Mouse (Mus musculus) kidney, embryonic 15.5 days (tissue): ENCODE measurements around the gene Zfp580. TPM values are rescaled to one million over a fixed set of nuclear protein-coding genes. Genes with fewer than 3 reads are reported as not detected.

Source experiments
- ATAC-seq: fragments of 200-750 bp; cut with Nextera tagmentation; replicated peaks from 2 replicates; pipeline ENCODE4 v1.8.0; 2017; ENCODE audit warnings: moderate TSS enrichment; ENCODE audit not compliant: low FRiP score
- H3K27ac ChIP-seq: fragments of 300-500 bp; sonication (generic); 2 replicates; pipeline ENCODE4 v1.5.1; 2015; ENCODE audit warnings: mild to moderate bottlenecking, inconsistent platforms
- H3K27me3 ChIP-seq: fragments of 300-500 bp; sonication (generic); 2 replicates; pipeline ENCODE4 v1.6.1; 2015; ENCODE audit warnings: inconsistent platforms
- H3K36me3 ChIP-seq: fragments of 300-500 bp; sonication (generic); 2 replicates; pipeline ENCODE4 v1.6.1; 2015; ENCODE audit warnings: inconsistent platforms
- H3K4me1 ChIP-seq: fragments of 300-500 bp; sonication (generic); 2 replicates; pipeline ENCODE4 v1.6.1; 2015; ENCODE audit warnings: inconsistent platforms
- H3K4me2 ChIP-seq: fragments of 300-500 bp; sonication (generic); 2 replicates; pipeline ENCODE4 v1.6.1; 2015; ENCODE audit warnings: moderate library complexity, mild to moderate bottlenecking, inconsistent platforms
- H3K4me3 ChIP-seq: fragments of 300-500 bp; sonication (generic); replicated peaks from 2 replicates; pipeline ENCODE4 v1.5.1; 2015; ENCODE audit warnings: mild to moderate bottlenecking, inconsistent platforms
- H3K9ac ChIP-seq: fragments of 300-500 bp; sonication (generic); 2 replicates; pipeline ENCODE4 v1.6.1; 2015; ENCODE audit warnings: mild to moderate bottlenecking, inconsistent platforms
- H3K9me3 ChIP-seq: fragments of 300-500 bp; sonication (generic); replicated peaks from 2 replicates; pipeline ENCODE4 v1.6.1; 2016; ENCODE audit warnings: inconsistent platforms
- WGBS: fragments of 180-500 bp; shearing (Covaris S2); methylation state at CpG from one replicate; pipeline ENCODE4 v1.1.7; 2015; ENCODE audit warnings: mixed read lengths; 5-methylcytosine and 5-hydroxymethylcytosine counted together
- polyA plus RNA-seq: library from polyadenylated mRNA; unstranded; fragments of >200 nt; fragmentation: Nextera tagmentation; extraction: Ambion mirVana; gene quantifications from 2 replicates; pipeline ENCODE4 v1.2.1, GENCODE M21; 2015

The Zfp580 gene
- polyA plus RNA-seq, 1 experiment from 2014 or later: 41.0 TPM

- H3K27ac ChIP-seq: no peak overlapping the region
- H3K4me3 ChIP-seq: no peak overlapping the region
- peaks cover 93% of the 10 kb centered on the region for H3K36me3 ChIP-seq
- WGBS: 79% methylated on average over 6 of the region's 6 CpGs
- no peak overlapping the region for H3K4me2 ChIP-seq
- no peaks in the 10 kb centered on the region for H3K4me1 ChIP-seq
- ATAC-seq: no peak
- no peak overlapping the region for H3K9ac ChIP-seq
- H3K27me3 ChIP-seq: no peaks in the 10 kb centered on the region
- H3K9me3 ChIP-seq: no peaks in the 10 kb centered on the region
Observed at GRCm38 (mm10) chr7:5092381-5092780, 41.0 kb downstream of the Zfp580 start.

- Histone ChIP-seq H3K36me3 (peaks cover 96% of the 10 kb centered on the region), H3K4me1 (no peaks in the 10 kb centered on the region), H3K27me3 (no peaks in the 10 kb centered on the region), H3K4me3 (no peak overlapping the region), H3K9me3 (no peaks in the 10 kb centered on the region), H3K4me2 (no peak overlapping the region), H3K9ac (no peak overlapping the region), H3K27ac (no peak overlapping the region)
- WGBS: 76% methylated on average over 21 of the region's 21 CpGs
- ATAC-seq: no peak
Observed at GRCm38 (mm10) chr7:5092831-5093510, 41.6 kb downstream of the Zfp580 start.

GRCm38 (mm10) chr7:5098769-5099168 is 47.4 kb downstream of the Zfp580 start:
- no peak overlapping the region for H3K27ac ChIP-seq
- ATAC-seq: no peak
- H3K36me3 ChIP-seq: peaks cover 55% of the 10 kb centered on the region
- WGBS: 90% methylated on average over 5 of the region's 5 CpGs
- no peaks in the 10 kb centered on the region for H3K9me3 ChIP-seq
- no peak overlapping the region for H3K9ac ChIP-seq
- H3K4me3 ChIP-seq: no peak overlapping the region
- no peaks in the 10 kb centered on the region for H3K27me3 ChIP-seq
- H3K4me2 ChIP-seq: no peak overlapping the region
- H3K4me1 ChIP-seq: no peaks in the 10 kb centered on the region

- Histone ChIP-seq H3K9ac (no peak overlapping the region), H3K9me3 (no peaks in the 10 kb centered on the region), H3K4me2 (no peak overlapping the region), H3K4me3 (no peak overlapping the region), H3K27me3 (no peaks in the 10 kb centered on the region), H3K4me1 (no peaks in the 10 kb centered on the region), H3K27ac (no peak overlapping the region), H3K36me3 (peaks cover 45% of the 10 kb centered on the region)
- ATAC-seq: no peak
- 88% methylated on average over 3 of the region's 3 CpGs for WGBS
Observed at GRCm38 (mm10) chr7:5099796-5100195, 48.5 kb downstream of the Zfp580 start.

GRCm38 (mm10) chr7:5101066-5101663 is 49.8 kb downstream of the Zfp580 start:
- Histone ChIP-seq H3K27me3 (no peaks in the 10 kb centered on the region), H3K9me3 (no peaks in the 10 kb centered on the region), H3K4me3 (no peak overlapping the region), H3K27ac (no peak overlapping the region), H3K9ac (no peak overlapping the region), H3K4me1 (no peaks in the 10 kb centered on the region), H3K36me3 (peaks cover 31% of the 10 kb centered on the region), H3K4me2 (no peak overlapping the region)
- ATAC-seq: peak; percentile 53
- WGBS: 80% methylated on average over 10 of the region's 10 CpGs

GRCm38 (mm10) chr7:5102564-5102963 is 51.2 kb downstream of the Zfp580 start:
- no peaks in the 10 kb centered on the region for H3K9me3 ChIP-seq
- WGBS: 84% methylated on average over 2 of the region's 2 CpGs
- H3K27me3 ChIP-seq: no peaks in the 10 kb centered on the region
- H3K9ac ChIP-seq: no peak overlapping the region
- no peak for ATAC-seq
- no peak overlapping the region for H3K27ac ChIP-seq
- H3K4me3 ChIP-seq: no peak overlapping the region
- H3K4me1 ChIP-seq: no peaks in the 10 kb centered on the region
- peaks cover 18% of the 10 kb centered on the region for H3K36me3 ChIP-seq
- no peak overlapping the region for H3K4me2 ChIP-seq

Other genes with a start within 250 kb of the Zfp580 start
- 384 and 386 TPM in 2 replicates for gene Ube2s, start 238.9 kb upstream of the Zfp580 start, polyA plus RNA-seq
- gene Shisa7, start 206.8 kb upstream of the Zfp580 start, polyA plus RNA-seq: 0.84 and 0.96 TPM in 2 replicates
- gene Isoc2b, start 181.3 kb upstream of the Zfp580 start, polyA plus RNA-seq: 6.1 and 7.2 TPM in 2 replicates
- 0.93 and 1.2 TPM in 2 replicates for gene Isoc2a, start 174.4 kb upstream of the Zfp580 start, polyA plus RNA-seq
- gene Gm36210, start 145.0 kb upstream of the Zfp580 start, polyA plus RNA-seq: not detected in 2 replicates
- gene Zfp628, start 136.3 kb upstream of the Zfp580 start, polyA plus RNA-seq: 4.0 and 4.1 TPM in 2 replicates
- gene Nat14, start 129.5 kb upstream of the Zfp580 start, polyA plus RNA-seq: 4.2 and 5.3 TPM in 2 replicates
- 1.9 and 2.7 TPM in 2 replicates for gene Ssc5d, start 125.8 kb upstream of the Zfp580 start, polyA plus RNA-seq
- 0.19 and 0.27 TPM in 2 replicates for gene Sbk2, start 87.1 kb upstream of the Zfp580 start, polyA plus RNA-seq
- gene Sbk3, start 80.4 kb upstream of the Zfp580 start, polyA plus RNA-seq: not detected in 2 replicates
- 36.7 and 39.9 TPM in 2 replicates for gene Zfp579, start 55.4 kb upstream of the Zfp580 start, polyA plus RNA-seq
- 10.4 and 12.7 TPM in 2 replicates for gene Zfp524, start 37.1 kb upstream of the Zfp580 start, polyA plus RNA-seq
- gene Fiz1, start 36.8 kb upstream of the Zfp580 start, polyA plus RNA-seq: 46.5 and 53.1 TPM in 2 replicates
- gene Gm44973, start 36.0 kb upstream of the Zfp580 start, polyA plus RNA-seq: 1.6 and 2.5 TPM in 2 replicates
- 7.2 and 7.6 TPM in 2 replicates for gene Zfp865, start 31.2 kb upstream of the Zfp580 start, polyA plus RNA-seq
- 24.9 and 27.0 TPM in 2 replicates for gene Ccdc106, start 31.0 kb upstream of the Zfp580 start, polyA plus RNA-seq
- not detected in 2 replicates for gene 4632433K11Rik, start 17.4 kb upstream of the Zfp580 start, polyA plus RNA-seq
- gene Zfp784, start 13.1 kb upstream of the Zfp580 start, polyA plus RNA-seq: 6.3 and 6.4 TPM in 2 replicates
- 145 and 152 TPM in 2 replicates for gene U2af2, start 10.6 kb downstream of the Zfp580 start, polyA plus RNA-seq
- gene Epn1, start 28.7 kb downstream of the Zfp580 start, polyA plus RNA-seq: 55.5 and 62.2 TPM in 2 replicates
- gene Rfpl4, start 65.4 kb downstream of the Zfp580 start, polyA plus RNA-seq: not detected in 2 replicates
- gene Rasl2-9, start 74.4 kb downstream of the Zfp580 start, polyA plus RNA-seq: 0.54 TPM in 1 of 2 replicates, not detected in the other
- not detected in 2 replicates for gene Vmn1r55, start 98.1 kb downstream of the Zfp580 start, polyA plus RNA-seq
- not detected in 2 replicates for gene Vmn1r56, start 145.2 kb downstream of the Zfp580 start, polyA plus RNA-seq
- gene Vmn1r57, start 167.0 kb downstream of the Zfp580 start, polyA plus RNA-seq: not detected in 2 replicates